Mouse (Mus musculus) NIH3T3 (cell line): ENCODE measurements around the gene Gmeb2.
A peak's percentile ranks its signal among the peaks of the same experiment; 100 is the strongest.

Experiments used
- DNase-seq: peaks from one replicate; pipeline ENCODE4 v3.0.0-alpha.2; 2012; ENCODE audit warnings: low read depth

Gene Gmeb2

DNA sequence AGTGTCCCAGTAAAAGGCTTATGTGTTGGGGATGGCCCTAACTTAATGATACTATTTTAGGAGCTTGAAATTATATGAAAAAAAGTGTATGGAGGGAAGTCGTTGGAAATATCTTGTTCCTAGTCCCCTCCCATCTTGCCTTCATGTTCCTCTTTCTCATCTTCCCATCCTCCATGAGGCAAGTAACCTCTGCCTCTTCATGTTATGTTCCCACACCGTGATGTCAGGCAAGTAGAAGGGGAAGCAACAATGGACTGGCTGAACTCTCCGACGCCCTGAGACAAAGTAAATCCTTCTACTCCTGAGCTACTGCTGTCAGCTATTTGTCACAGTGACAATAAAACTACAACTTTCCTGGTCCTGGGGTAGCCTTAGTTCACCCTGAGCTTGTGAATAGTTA lies 13.2 kb downstream of the Gmeb2 start:
- no peak for DNase-seq

GRCm38 (mm10) chr2:181273829-181274228 lies 14.0 kb downstream of the Gmeb2 start:
- no peak for DNase-seq

GRCm38 (mm10) chr2:181272092-181272491 lies 15.7 kb downstream of the Gmeb2 start:
- DNase-seq = no peak

GRCm38 (mm10) chr2:181266839-181267238 lies 21.0 kb downstream of the Gmeb2 start:
- DNase-seq = no peak

- DNase-seq = peak; percentile 8
Measured at GRCm38 (mm10) chr2:181253248-181253647, 34.6 kb downstream of the Gmeb2 start.

GRCm38 (mm10) chr2:181251841-181252240 lies 36.0 kb downstream of the Gmeb2 start:
- no peak for DNase-seq

- no peak for DNase-seq
Measured at GRCm38 (mm10) chr2:181249217-181249616, 38.6 kb downstream of the Gmeb2 start.

- no peak for DNase-seq
Measured at GRCm38 (mm10) chr2:181245031-181245430, 42.8 kb downstream of the Gmeb2 start.

DNA sequence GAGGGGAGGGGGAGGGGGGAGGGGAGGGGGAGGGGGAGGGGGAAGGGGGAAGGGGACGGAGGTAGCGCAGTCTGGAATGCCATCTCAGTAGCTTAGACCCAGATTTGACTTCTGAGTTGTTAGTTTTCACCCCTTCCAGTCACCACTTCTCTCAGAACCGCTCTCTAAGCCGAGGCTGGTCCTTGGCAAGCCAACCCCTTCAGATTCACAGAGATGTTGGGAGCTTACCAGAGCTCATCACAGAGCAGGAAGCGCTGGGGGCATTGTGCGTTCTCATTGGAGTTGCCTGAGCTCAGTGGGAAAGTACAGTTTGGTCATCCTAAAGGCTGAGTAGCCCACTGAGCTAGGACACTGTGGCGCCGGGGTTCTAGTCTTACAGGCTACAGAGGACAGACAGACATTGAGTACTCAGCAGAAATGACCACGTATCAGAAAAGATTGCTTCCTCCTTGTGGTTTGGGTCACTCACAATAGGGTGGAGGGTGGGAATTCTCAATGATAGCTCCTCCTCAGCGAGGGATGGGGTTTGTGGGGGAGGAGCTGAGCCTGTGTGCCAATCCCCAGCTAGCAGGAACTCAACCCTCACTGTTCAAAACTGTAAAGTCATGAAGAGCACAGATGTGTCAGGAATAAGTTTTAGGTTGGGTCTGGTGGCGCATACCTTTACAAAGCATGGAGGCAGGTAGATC lies 44.0 kb downstream of the Gmeb2 start:
- DNase-seq = peak; percentile 22

GRCm38 (mm10) chr2:181242314-181242665 lies 45.5 kb downstream of the Gmeb2 start:
- DNase-seq = no peak

GRCm38 (mm10) chr2:181241602-181242313 lies 46.1 kb downstream of the Gmeb2 start, which contains the start of gene Helz2:
Helz2 (minus strand) TSS chr2:181242027.
- DNase-seq = peak; percentile 83

DNA sequence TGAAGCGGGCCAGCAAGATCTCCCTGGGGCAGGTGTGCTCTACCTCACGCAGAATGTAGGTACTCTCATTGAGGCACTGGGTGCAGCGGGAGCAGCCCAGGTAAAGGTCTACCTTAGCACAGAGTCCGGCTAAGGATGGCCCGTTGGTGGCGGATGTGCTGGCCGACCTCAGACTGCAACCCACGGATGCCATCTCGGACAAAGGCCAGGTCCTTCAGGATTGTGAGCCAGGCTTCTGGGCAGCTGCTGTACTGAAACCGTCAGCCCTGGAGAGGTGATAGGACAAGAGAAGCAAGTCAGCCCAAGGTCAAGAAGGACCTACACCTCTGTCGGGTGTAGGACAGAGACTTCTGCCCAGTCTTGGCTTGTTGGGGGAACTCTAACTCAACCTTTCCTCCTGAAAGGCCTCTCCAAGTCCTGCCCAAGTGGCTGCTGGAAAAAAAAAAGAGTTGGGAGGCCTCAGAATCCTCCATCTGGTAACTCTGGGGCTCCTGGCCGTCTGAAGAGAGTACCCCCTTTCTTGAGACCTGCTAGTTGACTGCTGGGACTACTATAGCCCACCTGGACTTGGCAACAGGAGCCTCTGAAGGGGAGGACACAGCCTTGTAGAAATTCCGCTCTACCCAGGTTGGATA lies 46.9 kb downstream of the Gmeb2 start:
- DNase-seq = no peak

DNA sequence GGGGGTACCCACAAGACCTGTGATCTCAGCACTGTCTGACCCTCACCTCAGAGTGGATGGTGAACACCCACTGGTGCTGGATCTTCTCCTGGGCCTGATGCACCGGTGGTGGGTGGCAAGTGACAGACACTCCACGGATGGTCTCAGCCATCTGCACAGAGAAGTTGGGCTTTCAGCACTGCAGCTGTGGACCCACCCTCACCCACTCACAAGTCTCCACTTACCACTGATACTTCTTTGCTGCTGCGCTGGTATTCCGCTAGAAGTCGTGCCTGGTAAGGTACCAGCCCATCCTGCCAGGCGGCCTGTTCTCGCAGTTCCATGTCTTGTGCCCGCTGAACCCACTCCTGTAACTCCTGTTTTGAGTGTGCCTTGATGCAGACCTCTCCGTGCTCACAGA lies 48.6 kb downstream of the Gmeb2 start:
- DNase-seq = no peak

- DNase-seq = no peak
Measured at GRCm38 (mm10) chr2:181238861-181239260, 49.0 kb downstream of the Gmeb2 start.

DNA sequence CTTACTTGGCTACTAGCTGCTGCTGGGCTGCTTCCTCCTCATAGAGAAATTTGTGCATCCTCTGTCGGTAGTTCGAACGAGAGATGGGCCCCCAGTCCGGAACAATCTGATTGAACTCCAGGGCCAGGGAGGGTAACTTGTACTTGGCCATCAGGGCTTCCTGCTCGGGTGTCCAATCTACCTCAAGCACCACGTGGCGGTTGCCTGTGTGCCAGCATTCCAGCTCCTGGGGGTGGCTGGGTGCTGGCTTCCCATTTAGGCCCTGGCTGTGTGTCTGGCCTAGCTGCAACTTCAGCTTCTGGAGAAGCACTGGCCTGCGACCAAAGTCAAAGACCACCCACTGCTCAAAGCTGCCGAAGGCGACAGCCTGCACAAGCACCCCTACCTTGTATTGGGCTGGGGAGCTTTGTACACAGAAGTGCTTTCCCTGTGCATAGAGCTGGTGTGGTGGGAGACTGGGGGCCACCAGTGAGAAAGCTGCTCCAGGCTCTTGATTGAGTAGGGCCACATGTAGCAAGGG lies 49.7 kb downstream of the Gmeb2 start:
- DNase-seq = no peak

DNA sequence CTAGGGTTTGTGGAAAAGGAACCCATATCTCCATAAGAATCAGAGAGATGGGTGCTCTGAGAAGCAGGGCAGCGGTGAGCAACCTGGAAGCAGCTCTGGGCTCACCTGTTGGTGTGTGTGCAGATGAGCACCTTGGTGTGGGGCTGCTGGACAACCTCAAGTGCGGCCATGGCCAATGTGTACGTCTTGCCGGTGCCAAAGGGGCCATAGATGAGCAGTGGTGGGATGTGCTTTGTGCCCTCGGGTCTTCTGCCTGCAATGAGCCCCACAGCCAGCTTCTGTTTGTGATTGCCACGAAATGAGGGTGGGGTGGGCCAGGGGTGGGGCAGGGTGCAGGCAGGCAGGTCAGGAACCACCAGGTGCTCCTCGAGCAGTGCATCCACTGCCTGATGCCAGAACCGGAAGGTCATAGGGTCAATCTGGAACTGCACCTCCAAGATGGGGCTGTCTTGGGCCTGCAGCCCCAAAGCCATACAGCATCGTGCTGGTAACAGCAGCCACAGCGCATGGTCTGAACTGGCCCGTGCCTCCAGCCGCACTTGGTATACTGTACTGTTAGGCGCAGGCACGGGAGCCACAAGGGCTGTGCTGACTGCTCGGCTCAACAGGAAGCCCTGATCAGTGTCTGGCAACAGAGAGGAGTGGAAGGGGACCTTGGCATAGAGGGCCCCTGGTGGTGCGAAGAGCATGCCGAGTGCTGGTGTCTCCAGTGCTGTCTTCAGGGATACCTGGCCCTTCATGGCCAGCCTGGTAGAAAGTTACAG lies 50.4 kb downstream of the Gmeb2 start:
- no peak for DNase-seq

- DNase-seq = peak; percentile 9
Measured at GRCm38 (mm10) chr2:181235681-181236566, 51.9 kb downstream of the Gmeb2 start.

DNA sequence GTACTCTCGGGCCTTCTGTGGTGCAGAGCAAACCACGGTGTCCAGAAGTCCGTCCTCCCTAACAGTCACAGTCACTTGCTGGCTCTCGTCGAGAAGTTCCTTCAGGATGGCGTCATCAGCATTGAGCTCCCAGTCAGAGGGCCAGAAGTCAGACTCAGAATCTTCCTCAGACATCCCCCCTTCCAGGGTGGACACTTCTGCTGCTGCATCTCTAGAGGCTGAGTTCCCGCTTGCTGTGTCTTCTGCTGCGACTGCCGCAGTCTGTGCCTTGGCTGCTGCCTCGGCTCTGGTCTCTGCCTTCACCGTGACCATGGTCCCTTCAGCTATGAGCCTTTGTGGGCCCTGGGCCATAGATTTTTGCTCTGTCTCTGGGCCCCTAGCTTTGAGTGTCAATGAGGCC lies 53.2 kb downstream of the Gmeb2 start:
- no peak for DNase-seq

- no peak for DNase-seq
Measured at GRCm38 (mm10) chr2:181233443-181233842, 54.4 kb downstream of the Gmeb2 start.

- no peak for DNase-seq
Measured at GRCm38 (mm10) chr2:181231171-181231570, 56.7 kb downstream of the Gmeb2 start.

DNA sequence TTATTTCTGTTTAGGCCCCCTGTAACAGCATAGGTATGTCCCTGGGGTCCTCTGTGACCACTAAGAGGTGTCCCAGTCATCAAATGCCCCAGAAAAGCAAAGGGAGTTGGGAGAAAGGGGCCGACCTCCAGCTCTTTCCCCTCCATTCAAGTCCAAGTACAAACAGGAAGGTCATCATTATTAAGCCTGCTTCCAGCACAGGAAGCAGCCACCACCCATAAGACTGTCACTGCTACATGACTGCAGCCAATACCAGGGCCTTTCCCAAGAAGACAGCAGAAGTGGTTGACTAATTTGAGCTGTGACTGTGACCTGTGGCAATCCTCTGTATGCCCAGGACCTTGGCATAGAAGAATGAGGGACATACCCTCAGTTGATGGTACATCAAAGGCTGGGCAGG lies 59.5 kb downstream of the Gmeb2 start:
- DNase-seq = no peak
